15 mouse cellular contexts compared by ENCODE assay signal in the genomic region with DNA sequence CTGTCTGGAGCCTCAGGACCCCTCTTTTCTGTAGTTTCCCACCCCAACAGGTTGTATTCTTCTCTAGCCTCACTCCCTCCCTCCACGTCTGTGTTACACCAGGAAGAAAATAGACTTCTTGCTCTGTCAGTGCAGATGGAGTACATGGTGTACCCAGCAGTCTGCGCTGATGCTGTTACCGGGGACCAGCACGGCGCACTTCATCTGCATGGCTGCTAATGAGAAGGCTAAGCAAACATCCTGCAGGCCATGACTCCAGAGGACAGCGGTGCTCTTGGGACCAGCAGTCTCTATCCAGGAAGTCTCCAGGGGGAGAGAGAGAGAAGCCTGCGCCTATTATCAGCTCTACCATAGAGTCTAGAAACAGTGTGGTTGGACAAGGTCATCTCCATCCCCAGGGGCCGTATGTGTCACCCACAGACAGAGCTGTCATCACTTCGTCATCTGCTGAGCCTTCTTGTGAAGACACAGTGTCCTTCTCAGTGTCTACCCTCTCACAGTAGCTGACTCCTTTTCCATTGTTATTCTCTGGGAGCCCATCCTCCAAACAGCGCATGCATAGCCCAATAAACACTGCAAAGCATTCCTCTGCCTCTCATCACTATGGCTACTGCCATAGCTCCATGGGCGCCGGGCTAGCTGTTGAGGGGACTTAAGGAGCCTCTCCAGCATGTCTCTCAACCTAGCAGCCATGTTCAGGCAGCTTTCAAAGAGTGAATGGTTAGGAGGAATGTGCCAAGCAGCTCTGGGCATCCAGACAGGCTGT. TPM values are rescaled to one million over a fixed set of nuclear protein-coding genes. Genes with fewer than 3 reads are reported as not detected.
DNase-seq lines count a peak whose midpoint lies in the region; ATAC-seq and TF ChIP-seq lines count a peak whose summit lies in the region.
"Had no signal": no experiment of that assay in that cellular context is flagged by ENCODE, and none has a peak within 500 bp of the region (broad histone marks: within the 10 kb centered on the region; RNA-seq: fewer than 3 reads in every experiment).

No protein-coding gene starts in this region.

- no peak overlapping the region for H3K27ac ChIP-seq in heart, embryonic 14.5 days (replicated peaks in 1 of 2; ENCODE audit: control insufficient read depth in 1 of 2, insufficient read depth in 1 of 2, low read depth in 2 of 2, low read length in 2 of 2)
- H3K27ac ChIP-seq in heart, adult 2 months = no peak overlapping the region
- H3K27ac ChIP-seq in hindbrain, embryonic 12.5 days = no peak overlapping the region
- H3K27ac ChIP-seq in midbrain, embryonic 14.5 days (replicated peaks; ENCODE audit: low read depth, low read length) = no peak overlapping the region
- H3K27ac ChIP-seq: liver, embryonic 13.5 days had no signal

- no peak overlapping the region for H3K9ac ChIP-seq in heart, embryonic 14.5 days (ENCODE audit: low read length)
- H3K9ac ChIP-seq in heart, adult 2 months (ENCODE audit: low read depth, low read length) = no peak overlapping the region
- no peak overlapping the region for H3K9ac ChIP-seq in hindbrain, embryonic 12.5 days
- no peak overlapping the region for H3K9ac ChIP-seq in midbrain, embryonic 14.5 days (replicated peaks; ENCODE audit: low read length)
- H3K9ac ChIP-seq: liver, embryonic 13.5 days had no signal

- TF ChIP-seq POLR2A in heart, adult 2 months (IDR thresholded peaks at IDR 0.05; ENCODE audit: insufficient read depth, low read depth, low read length) = no peak

- H3K4me3 ChIP-seq in heart, embryonic 14.5 days (ENCODE audit: control insufficient read depth in 1 of 2, insufficient read depth in 1 of 2, low read depth in 1 of 2, low read length in 2 of 2) = no peak overlapping the region
- no peak overlapping the region for H3K4me3 ChIP-seq in heart, adult 2 months
- no peak overlapping the region for H3K4me3 ChIP-seq in hindbrain, embryonic 12.5 days
- H3K4me3 ChIP-seq in midbrain, embryonic 14.5 days (replicated peaks; ENCODE audit: low read depth, low read length) = no peak overlapping the region
- H3K4me3 ChIP-seq: erythroblast, embryonic 14.5 days; liver, embryonic 13.5 days had no signal

- no peak for TF ChIP-seq CTCF in heart, adult 2 months (IDR thresholded peaks at IDR 0.05)

- no peak overlapping the region for H3K4me2 ChIP-seq in heart, embryonic 14.5 days (ENCODE audit: low read length)
- H3K4me2 ChIP-seq in hindbrain, embryonic 12.5 days (replicated peaks) = no peak overlapping the region
- no peak overlapping the region for H3K4me2 ChIP-seq in midbrain, embryonic 14.5 days (ENCODE audit: low read length)
- H3K4me2 ChIP-seq: liver, embryonic 13.5 days had no signal

- no peaks in the 10 kb centered on the region for H3K36me3 ChIP-seq in heart, embryonic 14.5 days (ENCODE audit: control insufficient read depth, insufficient read depth, low read length)
- no peaks in the 10 kb centered on the region for H3K36me3 ChIP-seq in heart, adult 2 months (ENCODE audit: control insufficient read depth, insufficient read depth, low read length)
- no peaks in the 10 kb centered on the region for H3K36me3 ChIP-seq in hindbrain, embryonic 12.5 days
- H3K36me3 ChIP-seq in midbrain, embryonic 14.5 days (ENCODE audit: control insufficient read depth, insufficient read depth, low read length) = no peaks in the 10 kb centered on the region
- H3K36me3 ChIP-seq: liver, embryonic 13.5 days had no signal

- intact Hi-C loops in heart, adult 2 months (cut with DNase I) = no loop called here

- no peaks in the 10 kb centered on the region for H3K79me2 ChIP-seq in heart, adult 2 months (replicated peaks; ENCODE audit: control insufficient read depth, insufficient read depth, low read length)

- TF ChIP-seq EP300 in heart, adult 2 months (IDR thresholded peaks at IDR 0.05; ENCODE audit: insufficient read depth, low read depth, low read length) = no peak

- 56% methylated on average over 12 of the region's 12 CpGs for WGBS in heart, embryonic 14.5 days
- WGBS in heart, adult 2 months = 67% methylated on average over 12 of the region's 12 CpGs
- 55% methylated on average over 12 of the region's 12 CpGs for WGBS in hindbrain, embryonic 12.5 days
- WGBS in midbrain, embryonic 14.5 days = 54% methylated on average over 12 of the region's 12 CpGs

- H3K27me3 ChIP-seq in heart, embryonic 14.5 days (ENCODE audit: control insufficient read depth, insufficient read depth, low read length) = no peaks in the 10 kb centered on the region
- H3K27me3 ChIP-seq in heart, adult 2 months (ENCODE audit: control insufficient read depth, insufficient read depth, low read length) = no peaks in the 10 kb centered on the region
- no peaks in the 10 kb centered on the region for H3K27me3 ChIP-seq in hindbrain, embryonic 12.5 days
- no peaks in the 10 kb centered on the region for H3K27me3 ChIP-seq in midbrain, embryonic 14.5 days (ENCODE audit: control insufficient read depth, insufficient read depth, low read length)

- peaks cover 11 to 21% of the 10 kb centered on the region in 2 experiments; a peak in 3 of 4 replicates for H3K4me1 ChIP-seq in heart, embryonic 14.5 days (ENCODE audit: control insufficient read depth in 2 of 2, insufficient read depth in 2 of 2, low read length in 2 of 2)
- no peaks in the 10 kb centered on the region; the same call in 1 of the 2 replicates for H3K4me1 ChIP-seq in heart, adult 2 months (ENCODE audit: control insufficient read depth, insufficient read depth, low read length)
- H3K4me1 ChIP-seq in hindbrain, embryonic 12.5 days = peaks cover 12% of the 10 kb centered on the region
- H3K4me1 ChIP-seq in midbrain, embryonic 14.5 days (ENCODE audit: control insufficient read depth, insufficient read depth, low read length) = peaks cover 7% of the 10 kb centered on the region; the same call in 1 of the 2 replicates
- H3K4me1 ChIP-seq: liver, embryonic 13.5 days had no signal

- no peak for DNase-seq in heart, adult 2 months
- peak; percentile 44 for DNase-seq in R1 (ENCODE audit: low read depth, low spot score)
- DNase-seq in midbrain, embryonic 14.5 days = peak; percentile 36
- DNase-seq in gastrocnemius, postnatal 25 days = no peak
- no peak for DNase-seq in layer of hippocampus, adult 8-10 months (ENCODE audit: low spot score in 2 of 2)
- no peak for DNase-seq in urinary bladder, postnatal 36 days (ENCODE audit: low spot score in 2 of 2)
- DNase-seq: layer of hippocampus, adult 9-11 months; liver, embryonic 13.5 days; lung, postnatal 4 days; right cerebral cortex, adult 18-20 months; thymus, postnatal 25 days had no signal

- H3K9me3 ChIP-seq in heart, embryonic 14.5 days (ENCODE audit: control insufficient read depth, low read length) = no peaks in the 10 kb centered on the region
- H3K9me3 ChIP-seq in hindbrain, embryonic 12.5 days (replicated peaks) = no peaks in the 10 kb centered on the region
- no peaks in the 10 kb centered on the region for H3K9me3 ChIP-seq in midbrain, embryonic 14.5 days (ENCODE audit: control insufficient read depth, low read length)
- H3K9me3 ChIP-seq: liver, embryonic 13.5 days had no signal

- ATAC-seq in heart, embryonic 14.5 days (ENCODE audit: insufficient number of reproducible peaks, insufficient read depth, low FRiP score, low read depth) = 0 out of 2 replicates have a peak, but pooled peaks have one; percentile 8
- peak; percentile 62 for ATAC-seq in hindbrain, embryonic 12.5 days (ENCODE audit: low FRiP score)
- ATAC-seq in midbrain, embryonic 14.5 days (ENCODE audit: low FRiP score, low TSS enrichment) = no peak

RNA-seq across cellular contexts. Expression of gene Klf11, which starts 27.4 kb away (rescaled TPM):
- polyA plus RNA-seq in heart, embryonic 14.5 days (2014; fragmentation: Nextera tagmentation; extraction: Ambion mirVana) = 22.3 and 23.8 TPM in 2 replicates
- 10 to 100 TPM in 1 of 2 experiments, 1 to 10 TPM in 1; 7.8 to 13.5 TPM for total RNA-seq in heart, adult 2 months (2021)
- 8.8 and 15.1 TPM in 2 replicates for polyA plus RNA-seq in heart, adult 2 months (2012; rRNA removed)
- 17.0 and 18.0 TPM in 2 replicates for polyA plus RNA-seq in hindbrain, embryonic 12.5 days (2016; fragmentation: Nextera tagmentation; extraction: Ambion mirVana)
- 15.9 and 21.9 TPM in 2 replicates for polyA plus RNA-seq in midbrain, embryonic 14.5 days (2014; fragmentation: Nextera tagmentation; extraction: Ambion mirVana)
- 1 to 10 TPM; 4.8 to 6.9 TPM for total RNA-seq in gastrocnemius, postnatal 25 days (2021)
- 1 to 10 TPM; 4.5 to 5.6 (median 5.2) TPM for total RNA-seq in layer of hippocampus, adult 8-10 months (2022)

RNA-seq across cellular contexts. Expression of gene Grhl1, which starts 51.6 kb away (rescaled TPM):
- 2.2 and 2.4 TPM in 2 replicates for polyA plus RNA-seq in heart, embryonic 14.5 days (2014; fragmentation: Nextera tagmentation; extraction: Ambion mirVana)
- total RNA-seq in heart, adult 2 months (2021) = under 1 TPM; 0.43 to 0.73 TPM
- polyA plus RNA-seq in heart, adult 2 months (2012; rRNA removed) = 0.39 and 0.47 TPM in 2 replicates
- 0.73 and 0.75 TPM in 2 replicates for polyA plus RNA-seq in hindbrain, embryonic 12.5 days (2016; fragmentation: Nextera tagmentation; extraction: Ambion mirVana)
- polyA plus RNA-seq in midbrain, embryonic 14.5 days (2014; fragmentation: Nextera tagmentation; extraction: Ambion mirVana) = 0.36 and 0.66 TPM in 2 replicates
- total RNA-seq in gastrocnemius, postnatal 25 days (2021) = under 1 TPM; 0.15 to 0.29 TPM
- 10 to 100 TPM; 21.8 to 28.0 (median 24.9) TPM for total RNA-seq in layer of hippocampus, adult 8-10 months (2022)

RNA-seq across cellular contexts. Expression of gene Cys1, which starts 57.9 kb away (rescaled TPM):
- polyA plus RNA-seq in heart, embryonic 14.5 days (2014; fragmentation: Nextera tagmentation; extraction: Ambion mirVana) = 0.91 and 1.2 TPM in 2 replicates
- 1 to 10 TPM; 3.3 to 4.0 TPM for total RNA-seq in heart, adult 2 months (2021)
- polyA plus RNA-seq in heart, adult 2 months (2012; rRNA removed) = 5.6 and 7.4 TPM in 2 replicates
- 1.2 and 1.6 TPM in 2 replicates for polyA plus RNA-seq in hindbrain, embryonic 12.5 days (2016; fragmentation: Nextera tagmentation; extraction: Ambion mirVana)
- 1.4 and 1.8 TPM in 2 replicates for polyA plus RNA-seq in midbrain, embryonic 14.5 days (2014; fragmentation: Nextera tagmentation; extraction: Ambion mirVana)
- 1 to 10 TPM; 3.0 to 3.5 TPM for total RNA-seq in gastrocnemius, postnatal 25 days (2021)
- total RNA-seq in layer of hippocampus, adult 8-10 months (2022) = 10 to 100 TPM; 13.5 to 35.1 (median 25.8) TPM
- total RNA-seq: hematopoietic stem cell, adult 5-6 weeks had no signal
- polyA plus RNA-seq: erythroblast, embryonic 14.5 days had no signal

Comparison
In these comparisons a context has a peak if more than half of its experiments do, and no peak if none do; other contexts are left out.
1. DNase-seq: peak in R1 (single experiment) and midbrain, embryonic 14.5 days (single experiment); none in heart, adult 2 months (0 of 2), gastrocnemius, postnatal 25 days (single experiment), layer of hippocampus, adult 8-10 months (0 of 2) and urinary bladder, postnatal 36 days (0 of 2).